Mouse (Mus musculus) CH12.LX (cell line): ENCODE measurements around the gene Pipox. TPM values are rescaled to one million over a fixed set of nuclear protein-coding genes. Genes with fewer than 3 reads are reported as not detected.

Experiments
- DNase-seq: peaks from one replicate; pipeline ENCODE4 v3.0.0-alpha.2; 2013; ENCODE audit errors: extremely low read depth
- H3K27ac ChIP-seq: 2 replicates; pipeline ENCODE4 v1.5.1; 2012; ENCODE audit warnings: low read depth, mild to moderate bottlenecking, control low read depth, moderate library complexity; ENCODE audit not compliant: insufficient read depth
- H3K27me3 ChIP-seq: replicated peaks from 2 replicates; pipeline ENCODE3; 2012; ENCODE audit warnings: inconsistent platforms
- H3K36me3 ChIP-seq, 2 experiments: replicated peaks in 1 of 2; 2 replicates each; pipeline versions ENCODE3 to v1.6.1; 2012; ENCODE audit warnings: inconsistent platforms in 1 of 2, low read length in 1 of 2, mild to moderate bottlenecking in 1 of 2, mixed read lengths in 1 of 2, moderate library complexity in 1 of 2; ENCODE audit not compliant: control insufficient read depth in 1 of 2, insufficient read depth in 1 of 2
- H3K4me1 ChIP-seq, 2 experiments: 2 replicates each; pipeline ENCODE4 v1.6.1; 2012; ENCODE audit warnings: inconsistent platforms in 1 of 2, moderate library complexity in 1 of 2; ENCODE audit not compliant: insufficient read depth in 2 of 2, control insufficient read depth in 1 of 2
- H3K4me2 ChIP-seq: 2 replicates; pipeline ENCODE4 v1.6.1; 2012; ENCODE audit warnings: low read depth, mild to moderate bottlenecking, control low read depth; ENCODE audit not compliant: poor library complexity, insufficient read depth, severe bottlenecking
- H3K4me3 ChIP-seq, 3 experiments: fragments of 150-350 bp in 1 of 3; sonication (generic) in 1 of 3; replicated peaks in 1 of 3; 2 replicates each; pipeline versions ENCODE3 to v1.5.1; 2011 to 2012; ENCODE audit warnings: low read depth in 2 of 3, low read length in 2 of 3, mild to moderate bottlenecking in 2 of 3, moderate library complexity in 2 of 3, control low read depth in 1 of 3, improper control_type of control experiment in 1 of 3, inconsistent platforms in 1 of 3, mixed read lengths in 1 of 3; ENCODE audit not compliant: poor library complexity in 1 of 3
- H3K79me2 ChIP-seq: replicated peaks from 2 replicates; pipeline ENCODE4 v1.6.1; 2012; ENCODE audit warnings: mild to moderate bottlenecking, moderate library complexity; ENCODE audit not compliant: control insufficient read depth, poor library complexity, insufficient read depth, severe bottlenecking; ENCODE audit errors: extremely low read depth
- H3K9ac ChIP-seq: 2 replicates; pipeline ENCODE4 v1.6.1; 2012; ENCODE audit warnings: low read depth, mild to moderate bottlenecking, control low read depth, moderate library complexity; ENCODE audit not compliant: insufficient read depth
- H3K9me3 ChIP-seq: replicated peaks from 2 replicates; pipeline ENCODE3; 2012; ENCODE audit warnings: low read length, inconsistent platforms, mixed read lengths
- BHLHE40 ChIP-seq: IDR thresholded peaks from 2 replicates; pipeline ENCODE4 v1.6.1; 2011; ENCODE audit warnings: mild to moderate bottlenecking, low read depth, low read length, improper control_type of control experiment
- CTCF ChIP-seq, 2 experiments: IDR thresholded peaks in 1 of 2; conservative IDR thresholded peaks in 1 of 2; 2 replicates each; pipeline ENCODE4 v1.5.1; 2011 to 2012; ENCODE audit warnings: low read depth in 2 of 2, low read length in 2 of 2, improper control_type of control experiment in 1 of 2, inconsistent platforms in 1 of 2, mild to moderate bottlenecking in 1 of 2, moderate library complexity in 1 of 2
- ELF1 ChIP-seq: IDR thresholded peaks from 2 replicates; pipeline ENCODE4 v1.6.1; 2014; ENCODE audit warnings: low read depth, mild to moderate bottlenecking, inconsistent platforms, low read length, improper control_type of control experiment
- ETS1 ChIP-seq: conservative IDR thresholded peaks from 2 replicates; pipeline ENCODE4 v1.6.1; 2012; ENCODE audit warnings: low read depth, mild to moderate bottlenecking, inconsistent platforms, low read length, improper control_type of control experiment, moderate library complexity
- GABPA ChIP-seq: IDR thresholded peaks from 2 replicates; pipeline ENCODE4 v1.6.1; 2012; ENCODE audit warnings: low read depth, low read length, improper control_type of control experiment, inconsistent platforms; ENCODE audit not compliant: insufficient replicate concordance
- IRF4 ChIP-seq: IDR thresholded peaks from 2 replicates; pipeline ENCODE4 v1.6.1; 2014; ENCODE audit warnings: low read depth, mild to moderate bottlenecking, inconsistent platforms, low read length, improper control_type of control experiment
- KAT2A ChIP-seq: IDR thresholded peaks from 2 replicates; pipeline ENCODE4 v1.6.1; 2012; ENCODE audit warnings: low read length, improper control_type of control experiment, inconsistent platforms; ENCODE audit not compliant: insufficient replicate concordance
- MAFK ChIP-seq: IDR thresholded peaks from 2 replicates; pipeline ENCODE4 v1.6.1; 2011; ENCODE audit warnings: low read length, improper control_type of control experiment; ENCODE audit not compliant: insufficient replicate concordance
- MEF2A ChIP-seq: IDR thresholded peaks from 2 replicates; pipeline ENCODE4 v1.6.1; 2014; ENCODE audit warnings: low read depth, mild to moderate bottlenecking, inconsistent platforms, low read length, improper control_type of control experiment, borderline replicate concordance
- MXI1 ChIP-seq: IDR thresholded peaks from 2 replicates; pipeline ENCODE4 v1.6.1; 2011; ENCODE audit warnings: mild to moderate bottlenecking, low read depth, low read length, improper control_type of control experiment
- NRF1 ChIP-seq: IDR thresholded peaks from 2 replicates; pipeline ENCODE4 v1.6.1; 2014; ENCODE audit warnings: low read depth, mild to moderate bottlenecking, inconsistent platforms, low read length, improper control_type of control experiment, moderate library complexity
- PAX5 ChIP-seq: IDR thresholded peaks from 2 replicates; pipeline ENCODE4 v1.6.1; 2012; ENCODE audit warnings: low read length, inconsistent platforms, mixed read lengths
- POLR2AphosphoS2 ChIP-seq: IDR thresholded peaks from 2 replicates; pipeline ENCODE4 v1.6.1; 2011; ENCODE audit warnings: low read depth, low read length, improper control_type of control experiment
- RAD21 ChIP-seq: IDR thresholded peaks from 2 replicates; pipeline ENCODE4 v1.6.1; 2011; ENCODE audit warnings: low read depth, mild to moderate bottlenecking, low read length, improper control_type of control experiment, moderate library complexity
- RCOR1 ChIP-seq: conservative IDR thresholded peaks from 2 replicates; pipeline ENCODE4 v1.6.1; 2012; ENCODE audit warnings: low read depth, mild to moderate bottlenecking, inconsistent platforms, low read length, improper control_type of control experiment
- SMC3 ChIP-seq: IDR thresholded peaks from 2 replicates; pipeline ENCODE4 v1.6.1; 2011; ENCODE audit warnings: low read depth, low read length, improper control_type of control experiment
- TBP ChIP-seq: conservative IDR thresholded peaks from 2 replicates; pipeline ENCODE4 v1.6.1; 2011; ENCODE audit warnings: low read depth, low read length, improper control_type of control experiment
- ZKSCAN1 ChIP-seq: IDR thresholded peaks from 2 replicates; pipeline ENCODE4 v1.6.1; 2012; ENCODE audit warnings: low read depth, inconsistent platforms, low read length, improper control_type of control experiment, borderline replicate concordance
- ZMIZ1 ChIP-seq: IDR thresholded peaks from 2 replicates; pipeline ENCODE4 v1.6.1; 2012; ENCODE audit warnings: low read depth, mild to moderate bottlenecking, inconsistent platforms, low read length, improper control_type of control experiment
- ZNF384 ChIP-seq: IDR thresholded peaks from 2 replicates; pipeline ENCODE4 v1.6.1; 2012; ENCODE audit warnings: low read depth, low read length, improper control_type of control experiment, inconsistent platforms
- dilution Hi-C: fragments of 300-500 bp; cut with MboI; formaldehyde crosslinking; loops from 2 replicates; pipeline ENCODE4 v1.14.3; 2020; ENCODE audit warnings: low sequenced_read_pairs; ENCODE audit not compliant: extremely low pct_unique_long_range_greater_than_20kb, extremely low pct_ligation_motif_present
- in situ Hi-C: fragments of 300-500 bp; cut with MboI; formaldehyde crosslinking; loops from 3 replicates; pipeline ENCODE4 v1.14.3; 2019; ENCODE audit warnings: low sequenced_read_pairs, low pct_ligation_motif_present, low pct_unique_long_range_greater_than_20kb, mixed read lengths
- polyA plus RNA-seq: library from polyadenylated mRNA; unstranded; fragments of >175 nt; gene quantifications from 2 replicates; pipeline ENCODE4 v1.2.1, GENCODE M21; 2012; ENCODE audit warnings: low read depth; ENCODE audit not compliant: insufficient read length
- total RNA-seq, 2 experiments: library from RNA; depleted of rRNA; stranded (reverse); fragments of 300-350 nt in 1 of 2; fragments of >200 nt in 1 of 2; gene quantifications; 2 replicates each; pipeline ENCODE4 v1.2.3; 2012 to 2014

Pipox gene
- total and polyA plus RNA-seq, 3 experiments = 0.13 to 0.36 (median 0.21) TPM

DNA sequence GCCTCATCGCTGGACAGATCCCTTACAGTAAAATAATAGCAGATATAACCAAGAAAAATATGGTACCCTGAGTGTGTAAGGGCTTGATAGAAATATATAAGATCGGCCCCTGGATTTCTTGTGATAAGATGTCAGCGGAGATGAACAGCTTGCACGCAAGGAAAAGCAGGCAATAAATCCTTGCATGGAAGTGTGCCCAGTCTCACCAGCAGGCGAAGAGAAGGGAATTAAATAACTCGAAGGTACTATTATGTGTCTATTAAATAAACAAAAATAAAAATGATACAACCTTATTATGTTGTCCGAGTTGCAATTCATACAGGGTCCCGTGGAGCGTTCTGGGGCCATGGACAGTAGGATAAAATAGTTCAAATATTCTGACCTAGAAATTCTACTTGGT lies 2.1 kb upstream of the Pipox start:
- Histone ChIP-seq H3K4me1 (peaks cover 4 to 15% of the 10 kb centered on the region in 2 experiments; a peak in 3 of 4 replicates), H3K9ac (no peak overlapping the region), H3K27ac (no peak overlapping the region), H3K36me3 (no peaks in the 10 kb centered on the region), H3K4me3 (no peak overlapping the region), H3K27me3 (peaks cover 20% of the 10 kb centered on the region), H3K9me3 (no peaks in the 10 kb centered on the region), H3K4me2 (no peak overlapping the region), H3K79me2 (no peaks in the 10 kb centered on the region)
- TF ChIP-seq RAD21 (no peak), SMC3 (no peak), IRF4 (no peak), MEF2A (no peak), PAX5 (no peak), ETS1 (no peak), ZMIZ1 (no peak)
- dilution Hi-C loops = no loop called here
- no peak for DNase-seq
- in situ Hi-C loops = no loop called here

DNA sequence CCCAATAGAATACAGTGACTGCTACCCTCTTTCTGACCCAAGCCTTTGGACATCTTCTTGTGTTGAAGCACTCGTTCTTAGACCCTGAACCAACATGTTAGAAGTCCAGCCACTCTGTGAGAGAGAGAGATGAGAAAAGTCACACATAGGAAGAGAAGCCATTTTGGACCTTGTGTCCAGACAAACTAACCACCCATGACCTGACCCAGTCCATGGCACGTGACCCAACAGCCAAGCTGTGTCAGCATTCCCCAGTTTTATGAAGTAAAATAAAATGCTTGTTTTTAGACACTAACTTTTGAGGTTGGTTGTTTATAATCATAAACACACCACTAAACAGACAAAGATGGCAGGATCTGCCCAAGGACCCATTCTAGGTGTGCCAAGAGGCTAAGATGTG lies 1.1 kb upstream of the Pipox start:
- dilution Hi-C loops (no loop called here), in situ Hi-C loops (no loop called here)
- no peak overlapping the region for H3K4me2 ChIP-seq
- peaks cover 4 to 25% of the 10 kb centered on the region in 2 experiments; a peak in 3 of 4 replicates for H3K4me1 ChIP-seq
- H3K4me3 ChIP-seq = no peak overlapping the region
- H3K9ac ChIP-seq = no peak overlapping the region
- DNase-seq = no peak
- no peaks in the 10 kb centered on the region for H3K36me3 ChIP-seq
- peaks cover 20% of the 10 kb centered on the region for H3K27me3 ChIP-seq
- TF ChIP-seq BHLHE40 (peak; percentile 39; the same call in 1 of the 2 replicates), NRF1 (no peak)
- no peaks in the 10 kb centered on the region for H3K79me2 ChIP-seq
- no peaks in the 10 kb centered on the region for H3K9me3 ChIP-seq
- no peak overlapping the region for H3K27ac ChIP-seq

DNA sequence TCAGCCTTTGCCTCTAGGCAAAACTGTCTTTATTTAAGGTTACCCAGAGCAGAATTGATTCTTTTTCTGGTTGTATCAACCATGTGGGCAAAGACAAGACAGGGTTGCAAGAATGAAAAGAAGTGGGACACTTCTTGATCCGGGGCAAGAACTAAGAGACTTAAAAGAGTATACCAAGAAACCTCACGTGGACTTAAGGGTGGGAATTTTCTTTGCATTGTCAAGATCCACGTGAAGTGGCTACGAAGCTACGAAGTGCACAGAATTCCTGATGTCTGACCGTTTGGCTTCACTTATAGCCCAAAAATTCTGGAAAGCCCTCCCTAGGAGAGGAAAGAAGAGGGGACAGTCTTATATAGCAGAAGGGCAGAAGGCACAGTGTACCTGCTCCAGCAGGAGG lies 613 bp downstream of the Pipox start:
- in situ Hi-C loops (no loop called here), dilution Hi-C loops (no loop called here)
- TF ChIP-seq MXI1 (no peak), POLR2AphosphoS2 (no peak), ZMIZ1 (no peak), ZKSCAN1 (no peak), BHLHE40 (no peak), KAT2A (no peak), ZNF384 (no peak), SMC3 (no peak), RCOR1 (no peak), GABPA (no peak), MAFK (no peak), TBP (no peak), RAD21 (no peak), CTCF (conservative IDR thresholded peaks at IDR 0.05 in 1 of 2, IDR thresholded peaks at IDR 0.05 in 1 of 2; ENCODE audit: low read depth in 2 of 2, low read length in 2 of 2) (no peak), ELF1 (no peak)
- H3K9ac ChIP-seq = no peak overlapping the region
- peaks cover 4 to 40% of the 10 kb centered on the region in 2 experiments; a peak in 3 of 4 replicates for H3K4me1 ChIP-seq
- no peak overlapping the region for H3K4me3 ChIP-seq
- no peaks in the 10 kb centered on the region for H3K36me3 ChIP-seq
- H3K9me3 ChIP-seq = no peaks in the 10 kb centered on the region
- no peak overlapping the region for H3K4me2 ChIP-seq
- H3K79me2 ChIP-seq = no peaks in the 10 kb centered on the region
- no peak for DNase-seq
- H3K27ac ChIP-seq = no peak overlapping the region
- H3K27me3 ChIP-seq = peaks cover 15% of the 10 kb centered on the region
